Mouse (Mus musculus) Patski (cell line): ENCODE results near the gene Catsper3. TPM values are rescaled to one million over a fixed set of nuclear protein-coding genes. Genes with fewer than 3 reads are reported as not detected.

Experiments
- ATAC-seq: fragments of 100-300 bp; one replicate; pipeline ENCODE4 v1.8.0; 2021
- CTCF ChIA-PET: fragments of 350-600 bp; sonication (Branson Sonifier 250); formaldehyde crosslinking; loops from one replicate; lab custom pipeline; 2022; ENCODE audit warnings: inconsistent platforms; lab: Charles Lee
- POLR2A ChIA-PET: fragments of 350-600 bp; sonication (Branson Sonifier 250); formaldehyde crosslinking; loops from one replicate; lab custom pipeline; 2022; ENCODE audit warnings: antibody characterized with exemption, inconsistent platforms; lab: Charles Lee
- DNase-seq: peaks from one replicate; pipeline ENCODE4 v3.0.0-alpha.2; 2011; ENCODE audit warnings: low read depth, low spot score
- H3K27me3 ChIP-seq: fragments of 371-371 bp; one replicate; pipeline ENCODE4 v1.5.1; 2021
- CTCF ChIP-seq: fragments of 100-300 bp; IDR thresholded peaks from one replicate; pipeline ENCODE4 v1.5.1; 2021
- in situ Hi-C: fragments of 300-500 bp; cut with MboI; formaldehyde crosslinking; loops from 3 replicates; pipeline ENCODE4 v1.11.1; 2018; ENCODE audit warnings: low pct_unique_long_range_greater_than_20kb, mixed read lengths
- polyA plus RNA-seq: library from polyadenylated mRNA; unstranded; gene quantifications from one replicate; pipeline ENCODE4 v1.2.3, GENCODE M21; 2021

Gene Catsper3
- polyA plus RNA-seq, 1 experiment from 2014 or later, result 0.19 TPM

GRCm38 (mm10) chr13:55834667-55835066 lies 50.3 kb downstream of the Catsper3 start:
- no peak for TF ChIP-seq CTCF
- ChIA-PET POLR2A (interaction anchor here (0.6 kb wide), 1 partner anchor 48 kb away, joined by 4 read pairs; no protein-coding TSS in a partner anchor), CTCF (no interaction called here)
- H3K27me3 ChIP-seq, result peaks cover 50% of the 10 kb centered on the region
- ATAC-seq (no peak), DNase-seq (no peak)
- in situ Hi-C loops, result no loop called here

DNA sequence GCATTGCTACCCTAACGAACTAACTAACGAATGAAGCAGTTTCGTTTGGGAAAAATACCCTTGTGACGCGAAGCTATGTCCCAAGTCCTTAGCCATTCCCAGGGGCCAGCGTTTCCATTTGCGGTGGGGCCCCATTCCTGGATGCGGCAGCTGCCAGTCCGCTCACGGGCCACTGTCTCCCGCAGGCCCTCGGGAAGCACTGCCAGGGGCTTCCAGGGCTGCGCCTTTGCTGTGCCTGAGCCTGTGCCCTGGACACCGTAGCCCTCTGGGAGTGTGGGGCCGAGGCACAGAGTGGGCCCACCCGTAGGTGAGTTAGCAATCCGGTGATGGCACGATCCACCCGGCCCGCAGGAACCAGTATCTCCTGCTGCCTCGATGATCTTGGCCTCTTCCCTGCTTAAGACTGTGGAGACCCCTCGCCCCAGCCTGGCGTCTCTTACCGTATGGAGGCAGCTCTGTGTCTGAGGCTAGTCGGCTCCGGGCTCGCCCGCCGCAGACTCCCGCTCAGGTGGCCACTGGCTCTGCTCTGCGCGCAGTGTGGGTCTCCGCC lies 51.3 kb downstream of the Catsper3 start:
- in situ Hi-C loops, result no loop called here
- H3K27me3 ChIP-seq, result peaks cover 41% of the 10 kb centered on the region
- POLR2A ChIA-PET, result no interaction called here
- TF ChIP-seq CTCF, result no peak
- CTCF ChIA-PET, result no interaction called here
- ATAC-seq (no peak), DNase-seq (no peak)

- ChIA-PET CTCF (no interaction called here), POLR2A (no interaction called here)
- in situ Hi-C loops, result no loop called here
- DNase-seq (no peak), ATAC-seq (no peak)
- TF ChIP-seq CTCF, result no peak
- H3K27me3 ChIP-seq, result peaks cover 40% of the 10 kb centered on the region
Observed at GRCm38 (mm10) chr13:55836142-55836625, 51.8 kb downstream of the Catsper3 start, which contains the start of gene Pitx1. Gene Pitx1, minus strand, starts transcription at chr13:55836192.

- ChIA-PET CTCF (no interaction called here), POLR2A (no interaction called here)
- TF ChIP-seq CTCF, result no peak
- ATAC-seq, result no peak
- no peak for DNase-seq
- in situ Hi-C loops, result no loop called here
- H3K27me3 ChIP-seq, result peaks cover 33% of the 10 kb centered on the region
Observed at GRCm38 (mm10) chr13:55836786-55837780, 52.7 kb downstream of the Catsper3 start.

DNA sequence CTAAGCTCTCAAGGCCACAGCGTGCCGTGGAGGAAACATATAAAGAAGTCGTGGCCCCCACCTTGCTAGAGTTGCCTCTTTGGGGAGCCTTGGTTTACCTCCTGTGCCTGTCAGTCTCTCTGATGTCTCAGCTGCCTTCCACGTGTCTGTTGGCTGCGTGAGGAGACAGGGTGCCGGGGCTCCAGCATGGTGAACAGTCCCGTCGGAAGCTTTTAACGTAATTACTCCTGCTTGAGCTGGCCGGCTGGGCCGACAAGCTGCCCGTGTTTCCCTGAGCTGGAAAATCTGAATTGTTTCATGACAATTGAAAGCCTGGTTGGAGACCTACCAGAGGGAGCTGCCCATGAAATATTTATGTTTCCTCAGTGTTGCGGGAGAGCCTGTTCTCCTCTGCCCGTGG lies 55.9 kb downstream of the Catsper3 start:
- H3K27me3 ChIP-seq, result peaks cover 18% of the 10 kb centered on the region
- ChIA-PET POLR2A (no interaction called here), CTCF (no interaction called here)
- in situ Hi-C loops, result no loop called here
- TF ChIP-seq CTCF, result no peak
- DNase-seq (no peak), ATAC-seq (no peak)

DNA sequence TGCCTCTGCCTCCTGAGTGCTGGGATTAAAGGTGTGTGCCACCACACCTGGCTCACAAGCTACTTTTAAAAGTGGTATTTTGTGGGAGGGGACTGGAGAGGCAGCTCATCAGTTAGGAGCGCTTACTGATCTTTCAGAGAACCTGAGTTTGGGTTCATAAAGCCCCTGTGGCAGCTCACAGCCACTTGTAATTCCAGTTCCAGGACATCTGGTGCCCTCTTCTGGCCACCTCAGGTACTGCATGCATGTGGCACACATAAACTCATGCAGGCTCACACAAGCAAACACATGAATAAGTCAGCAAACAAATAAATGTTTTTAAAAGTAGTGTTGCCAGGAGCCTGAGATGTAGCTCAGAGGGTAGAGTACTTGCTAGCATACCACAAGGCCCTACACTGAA lies 59.3 kb downstream of the Catsper3 start:
- no peak for TF ChIP-seq CTCF
- ATAC-seq (no peak), DNase-seq (no peak)
- H3K27me3 ChIP-seq, result peaks cover 5% of the 10 kb centered on the region
- in situ Hi-C loops, result no loop called here
- POLR2A ChIA-PET, result no interaction called here
- CTCF ChIA-PET, result no interaction called here

GRCm38 (mm10) chr13:55847805-55848204 lies 63.4 kb downstream of the Catsper3 start:
- CTCF ChIA-PET, result no interaction called here
- H3K27me3 ChIP-seq, result no peaks in the 10 kb centered on the region
- in situ Hi-C loops, result no loop called here
- POLR2A ChIA-PET, result no interaction called here
- TF ChIP-seq CTCF, result no peak
- ATAC-seq, result no peak
- no peak for DNase-seq

DNA sequence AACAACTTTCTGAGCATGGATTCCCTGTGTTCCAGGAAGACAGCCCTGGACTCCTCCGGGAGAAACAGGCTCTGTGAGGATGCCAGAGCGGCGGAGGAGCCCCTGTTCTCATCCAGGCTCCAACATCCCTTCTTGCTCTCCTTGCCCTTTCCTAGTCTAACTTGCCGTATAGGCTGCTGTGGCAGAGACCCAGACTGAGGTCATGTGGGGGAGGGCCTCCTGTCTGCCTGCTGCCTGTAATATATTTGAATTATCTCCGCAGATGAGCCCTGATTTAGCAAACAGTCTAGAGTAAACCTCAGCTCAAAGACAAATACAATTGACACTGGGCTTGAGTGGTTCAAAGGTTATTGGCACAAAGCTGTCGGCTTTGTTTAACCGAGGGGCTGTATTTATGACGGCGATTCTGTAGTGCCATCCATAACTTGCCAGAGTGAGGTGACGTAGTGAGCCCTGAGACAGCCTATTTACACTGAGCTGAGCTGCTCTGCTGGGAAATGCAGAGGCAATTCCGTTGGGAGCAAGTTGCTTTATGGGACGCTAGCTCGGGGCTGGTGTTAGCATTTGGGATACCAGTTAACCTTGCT lies 64.3 kb downstream of the Catsper3 start:
- POLR2A ChIA-PET, result no interaction called here
- TF ChIP-seq CTCF, result no peak
- ATAC-seq (no peak), DNase-seq (no peak)
- CTCF ChIA-PET, result interaction anchor here (0.9 kb wide), 1 partner anchor 115 kb away, joined by 3 read pairs; no protein-coding TSS in a partner anchor
- no peaks in the 10 kb centered on the region for H3K27me3 ChIP-seq
- in situ Hi-C loops, result no loop called here

DNA sequence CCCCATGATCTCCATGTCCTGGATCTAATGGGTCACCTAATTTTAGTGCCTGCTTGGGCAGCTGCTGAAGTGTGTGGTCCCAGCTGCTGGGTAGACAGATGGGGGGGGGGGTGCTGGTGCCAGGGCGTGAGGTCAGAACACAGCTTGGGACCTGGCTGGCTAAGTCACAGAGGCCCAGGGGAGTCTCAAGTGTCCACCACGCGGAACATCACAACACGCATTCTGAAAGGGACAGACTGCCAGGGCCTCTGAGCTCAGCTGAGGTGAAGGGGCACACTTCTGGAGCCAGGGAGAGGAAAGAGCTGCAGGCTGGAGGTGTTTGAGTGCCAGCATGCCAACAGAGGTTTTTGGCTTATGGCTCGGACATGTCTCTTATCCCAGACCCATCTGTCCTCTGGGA lies 66.4 kb downstream of the Catsper3 start:
- CTCF ChIA-PET, result no interaction called here
- no peak for TF ChIP-seq CTCF
- no peaks in the 10 kb centered on the region for H3K27me3 ChIP-seq
- ATAC-seq (no peak), DNase-seq (no peak)
- POLR2A ChIA-PET, result no interaction called here
- in situ Hi-C loops, result no loop called here

DNA sequence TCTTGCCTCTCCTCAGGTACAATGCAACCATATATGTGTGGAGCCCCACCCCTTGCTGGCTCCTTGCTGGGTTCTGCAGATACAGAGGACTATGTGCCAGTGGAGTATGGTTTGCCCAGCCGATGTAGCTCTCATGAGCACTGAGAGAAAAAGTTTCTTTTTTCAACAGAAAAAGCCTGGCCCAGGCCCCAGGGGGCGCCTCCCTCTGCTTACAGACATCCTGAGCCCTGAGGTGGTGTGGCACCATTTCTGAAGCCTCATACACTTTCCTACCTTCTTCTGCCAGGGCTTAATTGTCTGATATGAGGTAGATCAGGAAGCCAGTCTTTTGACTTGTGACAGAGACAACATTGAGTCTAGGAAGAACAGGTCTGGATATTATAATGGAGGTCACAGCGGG lies 67.8 kb downstream of the Catsper3 start:
- H3K27me3 ChIP-seq, result no peaks in the 10 kb centered on the region
- CTCF ChIA-PET, result no interaction called here
- POLR2A ChIA-PET, result no interaction called here
- no peak for ATAC-seq
- in situ Hi-C loops, result no loop called here
- no peak for TF ChIP-seq CTCF
- DNase-seq, result no peak
